In the genomic region with DNA sequence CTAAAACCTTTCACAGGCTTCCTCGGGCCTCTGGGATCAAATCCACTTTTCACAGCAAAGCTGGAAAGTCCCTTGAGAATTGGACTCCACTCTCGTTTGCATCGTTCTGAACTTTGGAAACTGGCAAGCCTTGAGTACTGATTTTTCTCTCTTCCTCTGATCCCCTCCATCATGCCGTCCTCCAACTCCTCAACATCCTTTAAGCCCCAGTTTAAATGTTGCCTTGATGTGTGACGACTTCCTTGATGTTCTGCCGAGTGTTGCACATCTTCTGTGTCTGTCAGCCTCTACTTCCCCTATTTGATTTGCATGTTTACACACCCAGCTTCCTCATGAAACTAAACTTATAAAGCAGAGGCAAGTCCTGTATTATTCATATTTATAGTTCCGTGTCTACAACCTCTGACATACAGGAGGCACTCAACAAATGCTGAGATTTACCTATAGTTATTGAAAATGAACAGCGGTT, we compare ENCODE assay signal across 8 mouse cellular contexts. TPM values are rescaled to one million over a fixed set of nuclear protein-coding genes. Genes with fewer than 3 reads are reported as not detected.
DNase-seq lines count a peak whose midpoint lies in the region; ATAC-seq and TF ChIP-seq lines count a peak whose summit lies in the region.

No protein-coding gene starts in this region.

- TF ChIP-seq POLR2A in testis, adult 2 months (IDR thresholded peaks at IDR 0.05; ENCODE audit: control insufficient read depth, low read depth, low read length), result no peak

- 37% methylated on average over 8 of the region's 8 CpGs for WGBS in forebrain, embryonic 16.5 days
- 41% methylated on average over 8 of the region's 8 CpGs for WGBS in limb, embryonic 12.5 days
- WGBS in midbrain, postnatal 0 days, result 29% methylated on average over 8 of the region's 8 CpGs

- peak overlapping the region; percentile 66 for H3K4me2 ChIP-seq in forebrain, embryonic 16.5 days (ENCODE audit: low read length)
- peak overlapping the region; percentile 64 for H3K4me2 ChIP-seq in limb, embryonic 12.5 days
- peak overlapping the region; percentile 66 for H3K4me2 ChIP-seq in midbrain, postnatal 0 days (ENCODE audit: low read depth, low read length, poor library complexity, severe bottlenecking)

- H3K4me1 ChIP-seq in testis, adult 2 months (ENCODE audit: control insufficient read depth, insufficient read depth, low read length), result peaks cover 15% of the 10 kb centered on the region
- H3K4me1 ChIP-seq in forebrain, embryonic 16.5 days (replicated peaks; ENCODE audit: control insufficient read depth, insufficient read depth, low read length), result peaks cover 18% of the 10 kb centered on the region
- peaks cover 9% of the 10 kb centered on the region for H3K4me1 ChIP-seq in limb, embryonic 12.5 days (replicated peaks)
- peaks cover 12% of the 10 kb centered on the region; the same call in 1 of the 2 replicates for H3K4me1 ChIP-seq in midbrain, postnatal 0 days (ENCODE audit: insufficient read depth, low read length)

- no peaks in the 10 kb centered on the region for H3K36me3 ChIP-seq in testis, adult 2 months (ENCODE audit: control insufficient read depth, insufficient read depth, low read length)
- no peaks in the 10 kb centered on the region for H3K36me3 ChIP-seq in forebrain, embryonic 16.5 days (ENCODE audit: control insufficient read depth, insufficient read depth)
- H3K36me3 ChIP-seq in limb, embryonic 12.5 days, result no peaks in the 10 kb centered on the region
- no peaks in the 10 kb centered on the region for H3K36me3 ChIP-seq in midbrain, postnatal 0 days (ENCODE audit: insufficient read depth, low read length)

- no peaks in the 10 kb centered on the region for H3K27me3 ChIP-seq in testis, adult 2 months (ENCODE audit: control insufficient read depth, insufficient read depth, low read length)
- no peaks in the 10 kb centered on the region for H3K27me3 ChIP-seq in forebrain, embryonic 16.5 days (replicated peaks; ENCODE audit: control insufficient read depth, insufficient read depth, low read length)
- peaks cover 34% of the 10 kb centered on the region for H3K27me3 ChIP-seq in limb, embryonic 12.5 days
- H3K27me3 ChIP-seq in midbrain, postnatal 0 days (ENCODE audit: insufficient read depth, low read length), result no peaks in the 10 kb centered on the region

- H3K4me3 ChIP-seq in testis, adult 2 months (ENCODE audit: control insufficient read depth, low read depth, low read length), result peak overlapping the region; percentile 97
- peak overlapping the region; percentile 74 for H3K4me3 ChIP-seq in forebrain, embryonic 16.5 days (replicated peaks; ENCODE audit: low read length)
- peak overlapping the region; percentile 48 for H3K4me3 ChIP-seq in limb, embryonic 12.5 days (replicated peaks)
- H3K4me3 ChIP-seq in midbrain, postnatal 0 days (ENCODE audit: low read depth, low read length), result peak overlapping the region; percentile 75

- no peak overlapping the region; the same call in 1 of the 2 replicates for H3K27ac ChIP-seq in testis, adult 2 months (ENCODE audit: control insufficient read depth, insufficient read depth, low read depth, low read length)
- no peak overlapping the region for H3K27ac ChIP-seq in forebrain, embryonic 16.5 days (ENCODE audit: low read length)
- H3K27ac ChIP-seq in limb, embryonic 12.5 days, result no peak overlapping the region
- no peak overlapping the region; the same call in 1 of the 2 replicates for H3K27ac ChIP-seq in midbrain, postnatal 0 days (ENCODE audit: low read depth, low read length)

- TF ChIP-seq CTCF in testis, adult 2 months (IDR thresholded peaks at IDR 0.05; ENCODE audit: control insufficient read depth, insufficient read depth, insufficient replicate concordance, low read depth, low read length), result no peak
- no peak for TF ChIP-seq CTCF in midbrain, postnatal 0 days (IDR thresholded peaks at IDR 0.05)

- ATAC-seq in forebrain, embryonic 16.5 days, result no peak
- no peak for ATAC-seq in limb, embryonic 12.5 days (ENCODE audit: insufficient number of reproducible peaks, insufficient read depth, low FRiP score, low TSS enrichment, low read depth)
- no peak for ATAC-seq in midbrain, postnatal 0 days (ENCODE audit: low FRiP score)

- no peaks in the 10 kb centered on the region for H3K9me3 ChIP-seq in forebrain, embryonic 16.5 days (ENCODE audit: control insufficient read depth, low read length)
- H3K9me3 ChIP-seq in limb, embryonic 12.5 days, result no peaks in the 10 kb centered on the region
- no peaks in the 10 kb centered on the region for H3K9me3 ChIP-seq in midbrain, postnatal 0 days (ENCODE audit: low read length)

- H3K9ac ChIP-seq in forebrain, embryonic 16.5 days (replicated peaks; ENCODE audit: low read depth, low read length), result peak overlapping the region; percentile 62
- no peak overlapping the region for H3K9ac ChIP-seq in limb, embryonic 12.5 days (replicated peaks)
- H3K9ac ChIP-seq in midbrain, postnatal 0 days (replicated peaks; ENCODE audit: low read length, poor library complexity, severe bottlenecking), result peak overlapping the region; percentile 44; the same call in 1 of the 2 replicates

- DNase-seq in testis, postnatal 14 days (ENCODE audit: low spot score), result no peak
- DNase-seq in midbrain, postnatal 0 days (ENCODE audit: low spot score), result peak; percentile 26
- DNase-seq in ovary, adult 18-20 months (ENCODE audit: low spot score), result no peak
- no peak for DNase-seq in urinary bladder, postnatal 14 days (ENCODE audit: low spot score)
- no peak for DNase-seq in adrenal gland, postnatal 25 days

RNA-seq across cellular contexts. Expression of gene Smpd3, which starts 1.0 kb away (rescaled TPM):
- 42.3 and 48.8 TPM in 2 replicates for polyA plus RNA-seq in testis, adult 2 months (2012; rRNA removed)
- polyA plus RNA-seq in forebrain, embryonic 16.5 days (2015; fragmentation: Nextera tagmentation; extraction: Ambion mirVana), result 57.2 and 64.8 TPM in 2 replicates
- polyA plus RNA-seq in limb, embryonic 12.5 days (2016; fragmentation: Nextera tagmentation; extraction: Ambion mirVana), result 0.46 and 3.4 TPM in 2 replicates
- 111 and 114 TPM in 2 replicates for total RNA-seq in midbrain, postnatal 0 days (2014; rRNA removed)
- 74.0 and 81.5 TPM in 2 replicates for polyA plus RNA-seq in midbrain, postnatal 0 days (2015; fragmentation: Nextera tagmentation; extraction: Ambion mirVana)
- 6.6 and 8.0 TPM in 2 replicates for total RNA-seq in adrenal gland, postnatal 25 days (2021)
